Mouse (Mus musculus) left cerebral cortex, adult 9 months (tissue): ENCODE results near the gene Kdm5a.
A peak's percentile ranks its signal among the peaks of the same experiment; 100 is the strongest.

Source experiments
- DNase-seq, 2 experiments: peaks; one replicate each; pipeline ENCODE4 v3.0.0; 2022; ENCODE audit warnings: low spot score in 2 of 2

Gene Kdm5a

GRCm38 (mm10) chr6:120471991-120472441 lies 108.1 kb downstream of the Kdm5a start:
- no peak for DNase-seq

GRCm38 (mm10) chr6:120472455-120473140 lies 108.7 kb downstream of the Kdm5a start:
- no peak for DNase-seq

GRCm38 (mm10) chr6:120473427-120473826 lies 109.5 kb downstream of the Kdm5a start:
- DNase-seq = no peak

GRCm38 (mm10) chr6:120475288-120475687 lies 111.4 kb downstream of the Kdm5a start:
- no peak for DNase-seq

- DNase-seq = no peak
These were observed 115.4 kb downstream of the Kdm5a start for GRCm38 (mm10) chr6:120479302-120479701.

GRCm38 (mm10) chr6:120480361-120480760 lies 116.4 kb downstream of the Kdm5a start:
- DNase-seq = peak in 1 of 2 experiments; percentile 81

- DNase-seq = no peak
These were observed 117.6 kb downstream of the Kdm5a start for GRCm38 (mm10) chr6:120481538-120481937.

GRCm38 (mm10) chr6:120482021-120482420 lies 118.1 kb downstream of the Kdm5a start:
- no peak for DNase-seq

GRCm38 (mm10) chr6:120482756-120483155 lies 118.8 kb downstream of the Kdm5a start:
- no peak for DNase-seq

- peak; percentile 72 to 85 for DNase-seq
These were observed 119.3 kb downstream of the Kdm5a start for GRCm38 (mm10) chr6:120483211-120483626.

GRCm38 (mm10) chr6:120485038-120485437 lies 121.1 kb downstream of the Kdm5a start:
- DNase-seq = no peak

- no peak for DNase-seq
These were observed 122.2 kb downstream of the Kdm5a start for GRCm38 (mm10) chr6:120486051-120486510.

- no peak for DNase-seq
These were observed 124.7 kb downstream of the Kdm5a start for GRCm38 (mm10) chr6:120488647-120489046.

- no peak for DNase-seq
These were observed 125.5 kb downstream of the Kdm5a start for GRCm38 (mm10) chr6:120489461-120489860.

GRCm38 (mm10) chr6:120491064-120491463 lies 127.1 kb downstream of the Kdm5a start:
- no peak for DNase-seq

GRCm38 (mm10) chr6:120491862-120492498 lies 128.1 kb downstream of the Kdm5a start:
- DNase-seq = no peak

- no peak for DNase-seq
These were observed 128.8 kb downstream of the Kdm5a start for GRCm38 (mm10) chr6:120492499-120493373.

- peak; percentile 78 to 90 for DNase-seq
These were observed 129.7 kb downstream of the Kdm5a start, which contains the start of gene Tmem121b for GRCm38 (mm10) chr6:120493374-120494181. Tmem121b (minus strand) TSS chr6:120493807.
